Mouse (Mus musculus) embryonic fibroblast, embryonic 13.5 days (primary cell): ENCODE results near the gene Gba.

Experiments
- CTCF ChIP-seq: IDR thresholded peaks from 2 replicates; pipeline ENCODE4 v1.5.1; 2011; ENCODE audit warnings: mild to moderate bottlenecking, control low read depth, low read length, moderate library complexity, borderline replicate concordance; ENCODE audit not compliant: insufficient read depth
- POLR2A ChIP-seq: IDR thresholded peaks from 2 replicates; pipeline ENCODE4 v1.6.1; 2011; ENCODE audit warnings: low read depth, mild to moderate bottlenecking, control low read depth, low read length, moderate library complexity

DNA sequence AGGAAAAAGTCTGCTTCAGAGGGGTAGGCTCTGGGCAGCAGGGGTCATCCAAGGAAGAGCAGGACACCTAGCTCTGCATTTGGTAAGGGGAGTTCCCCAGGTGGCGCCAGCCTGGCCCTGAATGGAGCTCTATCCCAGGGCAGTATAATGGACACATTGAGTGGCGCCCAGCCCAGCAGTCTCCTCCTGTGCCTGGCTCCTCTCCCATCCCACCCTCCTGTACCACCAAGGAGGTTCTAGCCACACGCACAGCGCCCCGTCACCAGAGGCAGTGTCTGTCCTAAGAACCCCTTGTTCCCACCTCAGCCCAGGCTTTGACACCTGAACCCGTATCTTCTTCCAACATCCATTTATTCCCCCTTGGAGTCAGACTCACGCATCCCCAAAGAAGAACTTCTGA, 7.0 kb downstream of the Gba start:
- TF ChIP-seq CTCF (no peak), POLR2A (no peak)
